Mouse (Mus musculus) kidney, adult 2 months (tissue): ENCODE measurements around the gene Fam13c.

Experiments
- CTCF ChIP-seq: fragments of 200-500 bp; conservative IDR thresholded peaks from 2 replicates; pipeline ENCODE4 v1.5.1; 2011; ENCODE audit warnings: low read depth, mild to moderate bottlenecking, control low read depth, low read length, moderate library complexity, mixed read lengths; ENCODE audit not compliant: insufficient read depth, insufficient read length
- POLR2A ChIP-seq: fragments of 200-500 bp; IDR thresholded peaks from one replicate; pipeline ENCODE4 v1.6.1; 2011; ENCODE audit warnings: low read depth, low read length, control low read depth

DNA sequence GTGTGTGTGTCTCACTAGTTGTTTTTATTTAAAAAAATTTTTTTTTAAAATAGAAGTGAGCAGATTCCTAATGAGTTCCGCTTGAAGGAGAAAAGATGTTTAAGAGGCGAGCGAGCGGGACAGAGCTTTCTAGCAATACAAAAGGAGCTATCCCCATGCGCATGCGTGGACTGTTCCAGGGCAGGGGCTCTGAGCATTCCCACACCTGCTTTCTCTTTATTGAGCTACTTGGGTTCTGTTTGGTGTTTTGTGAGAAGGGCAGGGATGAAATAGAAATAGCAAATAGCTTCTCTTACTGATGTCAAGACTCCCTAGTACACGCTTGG is 45.0 kb downstream of the Fam13c start:
- TF ChIP-seq CTCF (no peak), POLR2A (no peak)
